Mouse (Mus musculus) thymus, adult 18-20 months (tissue): ENCODE results near the gene P2rx6.
"Not testable (repeated sequence)": the region's sequence is repeated elsewhere in the genome, so short reads cannot be mapped to it uniquely, and the experiment has no call there.

Experiments
- DNase-seq, 2 experiments: peaks; one replicate each; pipeline ENCODE4 v3.0.0; 2022; ENCODE audit warnings: mixed read lengths in 2 of 2

The P2rx6 gene

DNA sequence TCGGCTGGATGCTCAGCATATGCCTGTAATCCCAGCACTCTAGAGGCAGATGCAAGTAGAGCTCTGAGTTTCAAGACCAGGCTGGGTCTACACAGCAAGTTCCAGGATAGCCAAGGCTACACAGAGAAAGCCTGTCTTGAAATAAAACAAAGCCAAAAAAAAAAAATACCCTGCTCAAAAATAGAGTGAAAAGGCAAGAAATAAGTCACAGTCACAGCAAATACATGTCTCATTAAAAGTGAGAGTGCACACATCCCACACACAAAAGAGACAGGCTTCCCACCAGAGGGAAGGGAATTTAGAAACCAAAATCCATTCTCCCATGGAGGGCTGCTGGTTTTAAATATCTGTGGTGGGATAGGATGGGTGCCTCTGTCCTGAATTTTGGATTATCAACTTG is 1.9 kb downstream of the P2rx6 start:
- DNase-seq: no peak

DNA sequence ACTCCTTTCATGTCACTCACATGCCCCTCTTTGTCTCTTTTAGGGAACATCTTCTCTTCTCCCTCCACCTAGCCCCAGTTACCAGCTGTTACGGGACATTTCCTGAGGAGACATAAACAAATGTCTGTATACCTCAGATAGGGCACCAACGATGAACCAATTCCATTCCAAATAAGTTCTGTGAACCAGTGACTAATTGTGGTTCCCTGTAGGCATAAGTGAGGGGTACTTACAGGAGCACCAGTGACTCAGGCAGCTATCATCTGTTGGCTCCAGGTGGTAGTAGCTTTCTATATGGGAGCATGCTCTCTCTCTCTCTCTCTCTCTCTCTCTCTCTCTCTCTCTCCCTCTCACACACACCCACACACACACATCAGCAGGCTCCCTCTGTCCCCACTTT is 2.5 kb downstream of the P2rx6 start:
- DNase-seq: no peak

DNA sequence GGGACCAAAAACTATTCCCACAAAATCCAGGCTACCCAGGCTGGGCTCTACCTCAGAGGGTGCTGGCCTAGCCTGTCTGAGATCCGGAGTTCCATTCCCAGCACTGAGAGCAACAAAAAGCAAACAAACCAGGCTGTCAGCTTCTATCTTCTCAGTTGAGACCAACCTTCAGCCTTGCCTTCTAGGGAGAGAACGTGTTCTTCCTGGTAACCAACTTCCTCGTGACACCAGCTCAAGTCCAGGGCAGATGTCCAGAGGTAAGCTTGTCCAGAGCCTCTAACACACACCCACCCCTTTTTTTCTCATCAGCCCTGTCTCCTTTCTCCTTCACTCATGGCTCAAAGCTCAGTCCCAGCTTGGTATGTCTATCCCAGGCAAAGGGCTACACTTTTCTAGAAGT is 3.1 kb downstream of the P2rx6 start:
- DNase-seq: no peak

DNA sequence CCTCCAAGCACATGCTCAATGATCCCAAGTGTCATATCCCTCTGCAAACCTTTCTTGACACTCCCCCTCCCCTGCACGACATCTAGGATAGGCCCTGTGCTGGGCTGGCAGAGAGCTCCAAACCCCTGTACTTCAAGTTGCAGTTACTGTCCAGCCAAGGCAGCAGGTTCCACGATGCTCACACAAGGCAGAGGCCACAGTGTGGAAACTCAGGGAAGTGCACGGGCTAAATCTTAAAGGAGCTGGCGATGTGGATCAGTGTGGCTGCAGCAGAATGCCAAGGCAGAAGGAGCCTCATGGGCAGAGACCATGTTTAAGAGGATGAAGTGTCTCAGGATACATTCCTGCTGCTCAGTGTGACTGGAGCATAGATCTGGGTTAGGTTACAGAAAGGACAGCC is 4.5 kb downstream of the P2rx6 start:
- DNase-seq: no peak

DNA sequence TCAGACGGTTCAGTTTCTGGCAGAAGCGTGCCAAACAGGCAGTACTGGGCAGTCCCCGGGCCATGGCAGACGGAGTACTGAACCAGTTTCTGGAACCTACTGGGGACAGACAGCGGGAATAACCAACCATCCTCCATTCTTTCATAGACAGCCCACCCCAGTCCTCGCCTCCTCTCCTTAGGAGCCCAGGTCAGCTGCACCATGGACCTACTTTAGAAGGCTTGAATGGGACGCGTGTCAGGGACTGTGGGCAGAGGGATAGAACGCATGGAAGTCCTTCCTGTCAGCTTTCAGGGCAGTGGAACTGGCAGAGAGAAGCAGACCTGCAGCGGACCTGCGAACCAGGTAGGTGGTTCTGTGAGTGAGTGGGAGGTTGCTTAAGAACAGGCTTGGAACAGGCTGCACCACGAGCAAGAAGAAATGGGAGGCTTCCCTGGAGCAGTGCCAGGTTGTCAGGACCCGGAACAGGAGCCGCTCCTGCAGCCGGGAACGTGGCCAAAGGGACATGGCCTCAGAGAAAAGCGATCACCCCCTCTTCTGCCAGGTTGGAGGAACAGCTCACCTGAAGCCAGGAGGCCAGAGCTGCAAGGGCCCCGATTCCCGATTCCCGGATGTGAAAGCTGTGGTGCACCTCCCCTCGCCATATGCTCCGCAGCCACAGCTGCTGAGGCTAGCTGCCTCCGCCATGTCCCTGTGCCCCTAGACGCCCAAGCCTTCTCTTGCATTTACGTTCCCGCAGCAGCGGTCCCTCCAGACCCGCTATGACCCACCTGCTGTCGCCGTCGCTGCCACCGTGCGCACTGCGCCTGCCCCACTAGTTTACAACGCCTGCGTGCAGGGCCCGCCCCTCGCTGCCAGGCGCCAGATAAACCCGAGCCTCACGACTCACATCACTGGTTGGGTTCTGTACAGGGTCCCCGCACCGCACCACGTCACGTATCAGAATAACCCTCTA is 14.5 kb downstream of the P2rx6 start:
- no peak for DNase-seq

DNA sequence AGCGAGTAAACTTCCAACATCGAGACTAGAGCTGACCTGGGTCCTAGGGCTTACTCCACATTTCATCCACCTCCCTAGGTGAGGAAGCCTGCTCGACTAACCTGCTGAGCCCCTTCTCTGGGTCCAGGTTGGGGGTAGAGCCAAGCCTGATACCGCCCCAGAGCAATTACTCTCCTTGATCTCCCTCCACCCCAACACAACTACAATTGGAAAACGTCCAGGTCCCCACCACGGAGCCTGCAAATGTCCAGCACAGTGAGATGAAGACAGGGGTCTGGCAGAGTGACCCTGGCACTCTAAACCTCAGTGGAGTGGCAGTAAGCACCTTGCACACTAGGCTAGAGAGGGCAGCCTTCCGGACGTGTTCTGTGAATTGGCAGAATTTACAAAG is 15.1 kb downstream of the P2rx6 start:
- no peak for DNase-seq

DNA sequence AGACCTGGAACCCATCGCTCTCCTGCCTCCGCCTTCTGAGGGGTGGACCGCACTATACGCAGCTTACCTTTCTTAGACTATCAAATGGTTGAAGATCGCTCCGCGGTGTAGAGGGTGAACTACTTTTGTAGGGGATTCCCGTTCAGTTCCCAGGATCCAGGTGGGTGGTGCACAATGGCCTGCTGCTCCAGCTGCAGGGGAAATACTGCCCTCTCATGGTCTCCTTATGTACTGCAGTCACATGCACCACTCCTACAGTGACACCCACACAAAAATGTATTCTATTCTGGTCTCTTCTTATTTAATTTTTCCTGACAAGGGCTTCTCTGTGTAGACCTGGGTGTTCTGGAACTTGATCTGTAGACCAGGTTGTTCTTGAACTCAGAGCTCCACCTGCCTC is 21.4 kb downstream of the P2rx6 start, which contains the start of gene Slc7a4:
Gene Slc7a4, minus strand, starts transcription at position 151 of the 400 bp plus-strand sequence.
- DNase-seq: no peak

DNA sequence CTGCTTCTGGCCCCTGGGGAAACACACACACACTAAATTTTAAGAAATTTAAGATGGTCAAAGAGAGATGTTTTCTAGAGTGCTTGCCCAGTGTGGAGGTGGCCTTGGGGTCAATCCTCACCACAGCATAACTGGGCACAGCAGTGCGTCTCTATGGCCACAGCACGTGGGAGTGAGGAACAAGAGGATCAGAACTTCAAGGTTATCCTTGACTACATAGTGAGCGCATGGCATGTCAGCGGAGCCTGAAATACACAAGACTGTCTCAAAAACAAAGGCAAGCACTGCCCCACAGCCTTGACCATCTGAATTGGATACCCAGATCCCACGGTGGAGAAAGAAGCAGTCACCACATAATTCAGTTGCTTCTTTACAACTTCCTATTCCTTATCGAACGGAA is 22.9 kb downstream of the P2rx6 start:
- no peak for DNase-seq

DNA sequence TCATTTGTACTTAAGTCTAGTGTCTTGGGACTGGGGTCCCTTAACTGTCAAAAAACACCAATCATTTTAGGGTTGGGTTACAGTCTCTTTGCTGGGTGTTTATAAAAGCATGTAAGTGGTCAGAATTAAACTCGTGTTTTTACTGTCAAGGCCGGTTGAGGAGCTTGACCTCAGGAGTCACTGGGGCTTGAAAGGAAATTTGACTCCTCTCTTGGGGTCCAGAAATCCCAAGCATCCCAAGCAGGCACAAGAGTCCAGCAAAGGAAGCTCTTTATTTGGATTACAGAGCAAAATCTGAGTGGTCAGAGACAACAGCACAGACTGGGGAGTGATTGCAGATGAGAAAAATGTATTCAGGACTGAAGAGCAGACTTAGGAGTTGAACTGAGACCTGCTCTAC is 29.0 kb downstream of the P2rx6 start:
- no peak for DNase-seq

DNA sequence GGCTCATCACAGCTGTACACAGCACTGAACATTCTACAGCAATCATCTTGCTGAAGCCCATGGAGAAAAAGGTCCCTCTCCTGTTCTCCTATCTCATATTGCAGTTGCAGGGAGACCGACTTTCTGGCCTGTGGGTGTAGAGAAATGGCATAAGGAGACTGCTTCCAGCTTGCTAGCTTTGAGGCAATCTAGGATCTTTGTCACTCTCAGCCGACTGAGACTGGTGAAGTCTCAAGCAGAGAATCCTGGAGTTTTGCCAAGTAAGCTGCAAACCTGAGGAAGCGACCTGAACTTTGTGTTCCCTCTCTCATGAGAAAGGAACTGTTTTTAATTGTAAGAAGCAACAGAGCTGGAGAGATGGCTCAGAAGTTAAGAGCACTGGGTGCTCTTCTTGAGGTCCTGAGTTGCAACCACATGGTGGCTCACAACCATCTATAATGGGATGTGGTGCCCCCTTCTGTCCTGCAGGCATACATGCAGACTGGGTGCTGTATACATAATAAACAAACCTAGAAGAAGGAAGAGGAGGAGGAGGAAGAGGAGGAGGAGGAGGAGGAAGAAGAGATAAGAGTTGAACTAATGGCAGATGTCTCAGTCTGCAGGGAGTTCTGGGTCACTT is 39.4 kb downstream of the P2rx6 start:
- no peak for DNase-seq

DNA sequence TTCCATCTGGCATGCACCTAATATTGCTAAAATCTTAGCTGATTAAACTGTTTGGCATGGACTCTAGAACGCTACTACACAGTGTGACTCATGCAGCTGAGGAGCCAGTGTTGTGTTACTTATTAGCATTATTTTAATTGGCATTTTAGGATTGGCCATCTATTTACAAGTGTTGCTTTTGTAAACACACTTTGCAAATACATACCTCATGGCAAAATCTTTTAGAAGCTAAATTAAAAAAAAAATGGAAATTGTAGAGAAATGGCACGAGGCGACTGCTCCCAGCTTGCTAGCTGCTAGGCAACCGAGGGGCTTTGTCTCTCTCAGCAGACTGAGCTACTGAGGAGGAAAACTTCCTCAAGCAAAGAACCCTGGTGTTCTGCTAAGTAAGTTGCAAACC is 43.3 kb downstream of the P2rx6 start:
- no peak for DNase-seq

DNA sequence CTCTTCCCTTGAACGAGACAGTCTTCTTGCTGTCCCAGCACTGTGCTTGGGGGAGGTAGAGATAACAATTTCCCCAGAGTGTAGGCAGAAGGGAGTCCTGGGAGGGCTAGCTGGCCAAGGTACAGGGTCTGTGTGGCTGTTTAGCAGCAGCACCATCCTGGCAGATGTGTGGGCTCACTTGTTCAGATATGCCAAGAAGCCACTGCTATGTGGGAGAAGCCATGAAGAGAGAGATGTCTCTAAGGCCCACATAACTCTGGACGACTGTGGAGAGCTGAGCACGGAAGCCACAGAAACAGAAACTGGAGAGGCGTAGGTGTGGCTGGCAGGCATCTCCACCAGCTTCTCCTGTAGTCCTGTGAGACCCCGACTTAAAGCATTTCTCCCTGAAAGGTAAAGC is 44.0 kb downstream of the P2rx6 start:
- no peak for DNase-seq

DNA sequence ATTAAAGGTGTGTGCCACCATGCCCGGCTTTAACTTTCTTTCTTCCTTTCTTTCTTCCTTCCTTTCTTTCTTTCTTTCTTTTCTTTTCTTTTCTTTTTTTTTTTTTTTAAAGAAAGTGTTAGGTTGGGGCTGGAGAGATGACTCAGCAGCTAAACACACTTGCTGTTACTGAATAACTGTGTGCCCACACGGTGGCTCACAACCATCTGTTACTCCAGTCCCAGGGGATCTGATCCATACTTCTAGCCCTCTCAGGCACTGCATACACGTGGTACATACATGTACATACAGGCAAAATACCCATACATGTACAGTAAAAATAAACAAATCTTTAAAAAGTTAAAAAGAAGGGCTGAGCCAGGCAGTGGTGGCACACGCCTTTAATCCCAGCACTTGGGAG is 49.7 kb downstream of the P2rx6 start:
- no peak for DNase-seq

DNA sequence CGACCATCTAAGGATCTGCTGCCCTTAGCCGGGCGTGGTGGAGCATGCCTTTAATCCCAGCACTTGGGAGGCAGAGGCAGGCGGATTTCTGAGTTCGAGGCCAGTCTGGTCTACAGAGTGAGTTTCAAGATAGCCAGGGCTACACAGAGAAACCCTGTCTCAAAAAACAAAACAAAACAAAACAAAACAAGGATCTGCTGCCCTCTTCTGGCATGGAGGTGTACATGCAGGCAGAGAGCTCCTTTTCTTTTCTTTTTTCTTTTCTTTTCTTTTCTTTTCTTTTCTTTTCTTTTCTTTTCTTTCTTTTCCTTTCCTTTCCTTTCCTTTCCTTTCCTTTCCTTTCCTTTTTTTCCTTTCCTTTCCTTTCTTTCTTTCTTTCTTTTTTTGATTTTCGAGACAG is 53.1 kb downstream of the P2rx6 start:
- DNase-seq: not testable (repeated sequence)

DNA sequence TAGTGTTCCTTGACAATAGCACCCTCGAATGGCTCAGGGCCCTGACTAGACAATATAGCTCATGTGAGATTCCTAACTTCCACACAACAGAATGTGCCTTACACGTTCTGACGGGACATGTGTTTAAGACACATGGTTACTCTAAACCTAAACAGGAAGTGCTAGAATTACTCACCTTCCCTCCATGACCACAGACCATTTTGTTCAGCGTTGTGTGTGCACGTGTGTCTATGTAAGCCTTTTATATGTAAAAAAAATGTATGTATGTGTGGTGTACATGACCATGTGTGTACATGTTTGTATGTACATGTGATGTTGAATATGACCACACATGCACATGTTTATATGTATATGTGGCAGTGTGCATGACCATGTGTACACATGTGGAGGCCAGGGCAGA is 54.5 kb downstream of the P2rx6 start:
- DNase-seq: no peak

DNA sequence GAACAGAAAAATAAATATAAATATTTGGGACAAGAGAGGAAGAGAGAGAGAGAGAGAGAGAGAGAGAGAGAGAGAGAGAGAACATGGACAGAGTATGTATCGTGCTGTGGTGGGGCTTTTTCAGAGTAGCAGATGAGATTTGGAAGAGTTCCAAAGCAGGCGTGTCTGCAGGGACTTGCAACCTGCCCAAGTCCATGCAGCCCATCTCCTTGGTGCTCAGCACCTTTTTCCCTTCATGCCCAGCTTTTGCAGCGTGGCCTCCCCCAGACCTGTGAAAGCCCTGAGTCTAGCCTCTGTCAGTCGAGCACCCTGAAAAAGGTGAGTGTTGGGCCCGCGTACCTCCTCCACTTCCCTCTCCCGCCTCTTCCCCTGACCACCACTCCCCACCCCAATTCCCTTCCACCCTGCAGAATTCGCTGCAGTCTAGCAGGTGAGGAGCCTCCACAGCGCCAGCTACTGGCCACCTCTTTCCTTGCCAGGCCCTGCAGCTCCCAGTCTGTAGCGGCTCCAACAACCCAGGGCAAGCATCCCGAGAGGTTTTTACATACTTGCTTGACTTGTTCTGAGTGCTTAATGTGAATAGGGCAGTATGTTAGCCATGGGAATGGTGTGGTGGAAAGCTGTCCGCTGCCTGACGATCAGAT is 56.4 kb downstream of the P2rx6 start:
- peak; percentile 21 to 30 for DNase-seq

DNA sequence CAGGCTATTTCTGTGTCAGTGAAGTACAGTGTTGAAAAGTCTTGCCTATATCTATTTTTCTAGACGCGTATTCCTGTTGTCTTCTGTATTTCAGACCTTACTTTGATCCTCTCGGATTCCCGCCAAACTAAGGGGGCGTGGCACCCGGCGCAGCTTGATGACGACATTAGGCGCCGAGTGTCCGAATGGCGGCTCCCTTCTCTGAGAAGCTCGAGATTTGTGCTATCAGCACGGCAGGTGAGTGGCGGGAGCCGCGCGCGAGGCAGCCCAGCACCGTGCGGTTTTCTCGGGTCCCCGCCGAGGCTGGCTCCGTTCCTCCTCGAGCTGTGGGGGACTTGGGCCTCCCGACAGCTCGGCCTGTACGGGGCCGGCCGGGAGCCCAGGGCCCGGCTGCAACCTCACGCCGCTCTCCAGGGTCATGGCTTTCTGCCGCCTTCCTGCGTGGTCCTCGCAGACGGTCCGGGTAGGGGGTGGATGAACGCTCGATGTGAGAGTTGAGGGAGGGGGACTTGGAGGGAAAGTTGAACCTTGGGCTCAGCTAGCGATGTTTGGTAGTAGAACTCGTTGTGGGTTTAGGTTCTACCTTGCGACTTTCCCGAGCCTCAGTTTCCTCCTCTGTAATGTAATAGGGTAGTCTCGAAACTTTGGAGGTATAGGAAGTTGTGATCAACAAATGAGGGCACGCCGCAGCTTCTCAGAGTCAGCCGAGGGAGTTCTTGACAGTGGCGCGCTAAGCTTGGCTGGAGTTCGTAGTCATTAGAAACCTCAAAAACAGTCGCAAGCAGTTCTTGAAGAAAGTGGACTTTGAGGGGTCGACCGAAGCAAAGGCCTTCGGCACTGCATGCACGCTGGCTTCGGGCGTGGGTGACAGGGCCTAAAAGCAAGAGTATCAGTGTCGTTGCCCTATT is 57.8 kb downstream of the P2rx6 start, which contains the start of gene Smpd4:
Gene Smpd4, plus strand, starts transcription at position 157 of the 908 bp plus-strand sequence.
- peak; percentile 67 to 75 for DNase-seq

DNA sequence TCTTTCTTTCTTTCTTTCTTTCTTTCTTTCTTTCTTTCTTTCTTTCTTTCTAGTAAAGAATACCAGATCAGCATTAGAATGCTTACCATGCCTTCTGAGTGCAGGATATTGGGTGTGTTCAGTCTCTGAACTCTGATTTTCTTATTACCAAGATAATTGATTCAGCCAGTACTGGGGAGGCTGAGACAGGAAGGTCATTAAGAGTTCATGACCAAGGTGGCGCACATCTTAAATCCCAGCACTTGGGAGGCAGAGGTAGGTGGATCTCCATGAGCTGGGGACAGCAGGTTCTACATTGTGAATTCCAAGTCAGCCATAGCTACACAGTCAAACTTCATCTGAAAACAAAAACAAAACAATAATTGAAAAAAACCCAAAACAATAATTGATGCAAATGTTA is 60.3 kb downstream of the P2rx6 start:
- no peak for DNase-seq

DNA sequence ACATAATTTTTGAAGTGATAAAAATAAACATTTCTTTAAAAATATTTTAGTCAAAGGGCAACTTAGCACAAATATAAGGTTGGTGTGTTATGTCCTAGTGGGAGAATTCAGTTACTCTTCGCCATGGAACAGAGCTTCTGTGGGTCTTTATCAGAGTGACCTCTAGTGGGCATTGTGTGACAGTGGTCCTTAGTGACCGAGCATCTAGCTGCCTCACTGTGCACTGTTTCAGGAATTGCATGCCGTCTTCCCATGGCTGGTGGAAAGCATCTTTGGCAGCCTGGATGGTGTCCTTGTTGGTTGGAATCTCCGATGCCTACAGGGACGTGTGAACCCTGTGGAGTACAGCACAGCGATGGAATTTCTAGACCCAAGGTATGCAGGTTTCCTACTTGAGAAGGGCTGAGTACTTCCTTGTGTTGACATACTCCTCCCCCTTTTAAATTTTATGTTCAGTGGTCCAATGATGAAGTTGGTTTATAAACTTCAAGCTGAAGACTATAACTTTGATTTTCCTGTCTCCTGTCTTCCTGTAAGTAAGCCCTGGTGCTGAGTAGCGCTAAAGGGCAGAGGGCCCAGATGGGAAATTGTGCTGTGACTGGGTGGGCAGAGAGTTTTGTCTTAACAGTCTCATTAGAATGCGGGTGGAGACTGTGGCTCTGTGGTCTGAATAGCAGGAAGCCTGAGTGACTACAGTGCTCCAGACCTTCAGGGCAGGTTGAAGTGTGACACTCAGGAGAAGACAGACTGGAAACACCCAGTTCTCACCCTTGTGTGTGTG is 64.0 kb downstream of the P2rx6 start:
- no peak for DNase-seq

DNA sequence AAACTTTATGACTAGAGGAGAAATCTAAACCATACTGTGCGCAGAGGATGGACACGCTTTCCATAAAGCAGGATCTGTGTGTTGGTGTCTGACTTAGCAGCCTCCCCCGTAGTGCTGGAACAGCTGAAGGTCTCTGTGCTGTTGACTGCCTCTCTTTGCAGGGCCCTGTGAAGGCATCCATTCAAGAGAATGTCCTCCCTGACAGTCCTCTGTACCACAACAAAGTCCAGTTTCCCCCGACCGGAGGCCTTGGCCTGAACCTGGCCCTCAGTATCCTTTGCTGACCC is 64.5 kb downstream of the P2rx6 start:
- DNase-seq: no peak
